Mouse (Mus musculus) intestine, embryonic 14.5 days (tissue): Measurements from ENCODE around the gene Slc6a20a. TPM values are rescaled to one million over a fixed set of nuclear protein-coding genes. Genes with fewer than 3 reads are reported as not detected.
A peak's percentile ranks its signal among the peaks of the same experiment; 100 is the strongest.
"Not testable (repeated sequence)": the region's sequence is repeated elsewhere in the genome, so short reads cannot be mapped to it uniquely, and the experiment has no call there.

ENCODE experiments used
- ATAC-seq: fragments of 200-750 bp; cut with Nextera tagmentation; replicated peaks from 2 replicates; pipeline ENCODE4 v1.8.0; 2017; ENCODE audit warnings: low read depth, moderate number of reproducible peaks, moderate TSS enrichment, moderate library complexity; ENCODE audit not compliant: low FRiP score, low TSS enrichment
- DNase-seq: peaks from one replicate; pipeline ENCODE4 v3.0.0-alpha.2; 2018; ENCODE audit warnings: low spot score
- H3K27ac ChIP-seq: fragments of 300-500 bp; sonication (generic); 2 replicates; pipeline ENCODE4 v1.5.1; 2014; ENCODE audit warnings: low read depth, mild to moderate bottlenecking, control low read depth
- H3K27me3 ChIP-seq: fragments of 300-500 bp; sonication (generic); replicated peaks from 2 replicates; pipeline ENCODE4 v1.6.1; 2014; ENCODE audit warnings: low read length, control low read depth; ENCODE audit not compliant: control insufficient read depth, insufficient read depth
- H3K36me3 ChIP-seq: fragments of 300-500 bp; sonication (generic); 2 replicates; pipeline ENCODE4 v1.6.1; 2014; ENCODE audit warnings: low read length, control low read depth; ENCODE audit not compliant: control insufficient read depth, insufficient read depth
- H3K4me1 ChIP-seq: fragments of 300-500 bp; sonication (generic); replicated peaks from 2 replicates; pipeline ENCODE4 v1.6.1; 2014; ENCODE audit warnings: low read length, control low read depth, mixed read lengths; ENCODE audit not compliant: control insufficient read depth, insufficient read depth
- H3K4me2 ChIP-seq: fragments of 300-500 bp; sonication (generic); 2 replicates; pipeline ENCODE4 v1.6.1; 2014; ENCODE audit warnings: low read length
- H3K4me3 ChIP-seq: fragments of 300-500 bp; sonication (generic); 2 replicates; pipeline ENCODE4 v1.5.1; 2014; ENCODE audit warnings: low read depth, low read length, control low read depth, mixed read lengths
- H3K9ac ChIP-seq: fragments of 300-500 bp; sonication (generic); 2 replicates; pipeline ENCODE4 v1.6.1; 2014; ENCODE audit warnings: mild to moderate bottlenecking, low read length
- H3K9me3 ChIP-seq: fragments of 300-500 bp; sonication (generic); 2 replicates; pipeline ENCODE4 v1.6.1; 2016; ENCODE audit warnings: low read length, control low read depth; ENCODE audit not compliant: control insufficient read depth
- WGBS: fragments of 180-500 bp; shearing (Covaris S2); extraction: QIAGEN DNeasy Blood & Tissue Kit; methylation state at CpG from one replicate; pipeline ENCODE4 v1.1.7; 2014; 5-methylcytosine and 5-hydroxymethylcytosine counted together
- polyA plus RNA-seq: library from polyadenylated mRNA; unstranded; fragments of >200 nt; fragmentation: Nextera tagmentation; extraction: Ambion mirVana; gene quantifications from 2 replicates; pipeline ENCODE4 v1.2.1, GENCODE M21; 2014

Slc6a20a gene
- polyA plus RNA-seq, 1 experiment from 2014 or later, result 3.6 TPM

- Histone ChIP-seq H3K27ac (no peak overlapping the region), H3K4me2 (no peak overlapping the region), H3K4me3 (no peak overlapping the region), H3K9me3 (no peaks in the 10 kb centered on the region), H3K9ac (no peak overlapping the region), H3K36me3 (peaks cover 22% of the 10 kb centered on the region), H3K4me1 (no peaks in the 10 kb centered on the region), H3K27me3 (no peaks in the 10 kb centered on the region)
- ATAC-seq (no peak), DNase-seq (no peak)
- WGBS, result 91% methylated on average over 3 of the region's 3 CpGs
These were observed 17.1 kb upstream of the Slc6a20a start for GRCm38 (mm10) chr9:123695634-123696302.

GRCm38 (mm10) chr9:123688227-123688626 lies 9.5 kb upstream of the Slc6a20a start:
- Histone ChIP-seq H3K27ac (no peak overlapping the region), H3K36me3 (0 out of 2 replicates have a peak, but pooled peaks cover 9% of the 10 kb centered on the region), H3K4me2 (no peak overlapping the region), H3K4me3 (no peak overlapping the region), H3K9ac (no peak overlapping the region), H3K4me1 (no peaks in the 10 kb centered on the region), H3K9me3 (no peaks in the 10 kb centered on the region), H3K27me3 (no peaks in the 10 kb centered on the region)
- no peak for ATAC-seq
- DNase-seq, result no peak
- WGBS, result 71% methylated on average over 1 of the region's 1 CpGs

DNA sequence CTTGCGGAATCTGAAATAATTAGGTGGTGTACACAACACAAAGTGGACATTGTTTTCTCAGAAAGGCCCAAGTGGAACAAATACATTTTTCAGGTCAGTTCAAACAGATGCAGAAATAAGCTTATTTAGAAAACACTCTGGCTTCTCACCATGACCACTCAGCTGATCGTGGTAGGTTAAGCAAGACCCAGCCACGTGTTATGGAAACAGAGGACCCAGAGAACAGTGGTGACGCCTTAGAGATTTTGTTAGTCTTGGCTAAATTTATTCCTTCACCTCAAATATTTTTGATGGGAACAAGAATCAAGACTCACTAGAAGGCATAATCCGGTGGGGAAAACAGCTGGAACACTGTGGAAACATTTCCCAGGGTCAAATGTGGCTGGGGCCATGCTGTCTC lies 7.5 kb upstream of the Slc6a20a start:
- H3K4me2 ChIP-seq, result no peak overlapping the region
- 82% methylated on average over 5 of the region's 5 CpGs for WGBS
- no peaks in the 10 kb centered on the region for H3K36me3 ChIP-seq
- H3K9ac ChIP-seq, result no peak overlapping the region
- H3K9me3 ChIP-seq, result no peaks in the 10 kb centered on the region
- ATAC-seq, result no peak
- H3K27me3 ChIP-seq, result no peaks in the 10 kb centered on the region
- H3K4me1 ChIP-seq, result no peaks in the 10 kb centered on the region
- no peak overlapping the region for H3K27ac ChIP-seq
- no peak overlapping the region for H3K4me3 ChIP-seq
- DNase-seq, result no peak

DNA sequence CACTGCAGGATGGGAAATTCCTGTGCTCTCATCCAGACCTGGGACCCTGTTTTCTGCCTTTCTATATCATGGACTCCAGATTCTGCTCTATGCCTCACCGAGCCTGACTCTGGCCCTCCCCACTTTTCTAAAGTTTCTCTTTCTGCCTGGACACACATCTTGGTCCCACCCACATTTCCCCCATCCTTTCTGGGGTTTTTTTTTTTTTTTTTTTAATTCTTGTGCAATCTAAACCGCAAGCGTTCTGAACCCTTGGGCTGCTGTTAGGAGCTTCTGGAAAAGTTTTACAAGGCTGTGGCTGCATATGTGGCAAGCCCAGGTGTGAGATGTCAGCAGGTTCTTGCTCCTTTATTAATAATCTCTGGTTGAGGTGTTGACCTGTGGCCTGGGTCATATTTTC lies 5.0 kb upstream of the Slc6a20a start:
- Histone ChIP-seq H3K4me1 (no peaks in the 10 kb centered on the region), H3K9me3 (no peaks in the 10 kb centered on the region), H3K27ac (no peak overlapping the region), H3K27me3 (peaks cover 20% of the 10 kb centered on the region), H3K36me3 (no peaks in the 10 kb centered on the region), H3K4me3 (no peak overlapping the region), H3K9ac (no peak overlapping the region), H3K4me2 (no peak overlapping the region)
- WGBS, result 57% methylated on average over 3 of the region's 3 CpGs
- ATAC-seq (no peak), DNase-seq (no peak)

DNA sequence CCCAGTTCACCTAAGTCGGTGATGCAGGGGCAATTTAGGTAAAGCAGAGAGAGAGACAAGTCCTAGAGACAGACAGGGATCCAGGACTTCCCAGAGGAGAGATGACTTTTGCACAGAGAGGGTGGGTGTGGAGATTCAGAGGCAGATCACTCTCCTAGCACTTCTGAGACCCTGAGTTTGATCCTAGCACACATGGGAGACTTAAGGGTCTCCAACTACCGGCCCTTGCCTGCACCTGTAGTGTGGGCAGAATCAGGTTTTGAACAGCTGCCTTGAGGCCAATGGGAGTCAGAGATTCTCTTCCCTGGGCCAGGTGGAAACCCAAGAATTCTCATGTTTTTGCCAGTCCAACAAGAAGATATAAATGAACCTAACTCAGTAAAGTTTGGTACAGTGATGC lies 513 bp upstream of the Slc6a20a start:
- H3K4me1 ChIP-seq, result 0 out of 2 replicates have a peak, but pooled peaks cover 3% of the 10 kb centered on the region
- peaks cover 50% of the 10 kb centered on the region for H3K27me3 ChIP-seq
- ATAC-seq (no peak), DNase-seq (peak; percentile 55)
- no peak overlapping the region for H3K27ac ChIP-seq
- H3K9me3 ChIP-seq, result no peaks in the 10 kb centered on the region
- WGBS, result 36% methylated on average over 2 of the region's 2 CpGs
- H3K4me2 ChIP-seq, result no peak overlapping the region
- no peak overlapping the region for H3K9ac ChIP-seq
- H3K4me3 ChIP-seq, result peak overlapping the region; percentile 35; the same call in 1 of the 2 replicates
- H3K36me3 ChIP-seq, result no peaks in the 10 kb centered on the region

- Histone ChIP-seq H3K4me3 (no peak overlapping the region), H3K27ac (no peak overlapping the region), H3K9me3 (no peaks in the 10 kb centered on the region), H3K4me2 (no peak overlapping the region), H3K27me3 (no peaks in the 10 kb centered on the region), H3K36me3 (no peaks in the 10 kb centered on the region), H3K9ac (no peak overlapping the region), H3K4me1 (no peaks in the 10 kb centered on the region)
- WGBS, result 59% methylated on average over 5 of the region's 5 CpGs
- peak; percentile 70 for DNase-seq
- no peak for ATAC-seq
These were observed 13.0 kb downstream of the Slc6a20a start for GRCm38 (mm10) chr9:123665645-123666044.

DNA sequence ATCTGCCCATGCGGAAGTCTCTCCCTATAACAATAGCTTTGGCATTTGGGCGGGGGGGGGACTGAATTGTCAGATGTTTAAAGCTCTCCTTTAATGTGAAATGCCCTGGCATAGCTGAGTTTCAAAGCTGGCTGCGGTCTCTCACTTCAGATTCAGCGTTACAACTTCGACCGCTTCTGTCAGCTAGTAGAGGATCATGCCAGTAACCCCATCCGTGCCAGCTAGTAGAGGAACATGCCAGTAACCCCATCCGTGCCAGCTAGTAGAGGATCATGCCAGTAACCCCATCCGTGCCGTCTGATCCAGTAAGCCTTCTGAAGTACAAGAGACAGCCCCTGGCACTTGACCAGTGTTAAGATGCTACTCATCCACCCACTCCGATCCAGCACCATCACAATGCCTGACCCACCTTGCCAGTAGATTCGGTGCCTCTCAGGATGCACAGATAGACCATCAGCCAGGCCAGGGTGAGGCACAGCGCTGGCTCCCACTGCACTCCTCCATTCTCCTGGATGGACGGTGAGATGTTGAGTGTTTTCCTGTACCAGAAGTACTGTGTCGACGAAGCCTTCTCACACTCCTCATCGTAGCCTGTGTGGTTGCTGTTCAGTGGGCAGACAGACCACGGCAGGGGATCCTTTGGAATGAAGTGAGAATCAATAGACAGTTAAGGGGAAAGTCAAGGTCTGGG lies 18.6 kb downstream of the Slc6a20a start:
- not testable (repeated sequence) for H3K9ac ChIP-seq, H3K4me2 ChIP-seq, H3K4me1 ChIP-seq, H3K9me3 ChIP-seq, H3K27me3 ChIP-seq, H3K27ac ChIP-seq, ATAC-seq, H3K36me3 ChIP-seq, DNase-seq, H3K4me3 ChIP-seq
- 89% methylated on average over 17 of the region's 18 CpGs for WGBS

DNA sequence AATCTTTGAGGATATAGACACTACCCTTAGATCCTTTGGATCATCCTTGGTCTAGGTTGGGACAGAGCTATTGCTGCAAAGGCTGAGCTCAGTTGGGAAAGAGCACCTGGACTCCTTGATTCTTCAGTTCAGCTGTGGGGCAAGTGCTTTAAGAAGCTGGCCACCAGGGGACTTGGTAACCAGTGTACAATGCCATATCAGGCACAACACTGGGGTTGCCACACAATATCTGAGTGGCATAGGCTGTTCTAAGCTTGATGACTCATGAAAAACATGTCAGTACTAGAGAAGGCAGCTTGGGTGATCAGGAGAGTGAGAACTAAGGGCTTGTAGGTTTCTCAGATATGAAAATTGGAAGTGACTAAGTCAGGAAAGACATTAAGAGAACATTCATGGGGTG lies 19.7 kb downstream of the Slc6a20a start:
- Histone ChIP-seq H3K4me1 (no peaks in the 10 kb centered on the region), H3K4me2 (no peak overlapping the region), H3K27ac (no peak overlapping the region), H3K9me3 (no peaks in the 10 kb centered on the region), H3K27me3 (no peaks in the 10 kb centered on the region), H3K4me3 (no peak overlapping the region), H3K36me3 (no peaks in the 10 kb centered on the region), H3K9ac (no peak overlapping the region)
- ATAC-seq (no peak), DNase-seq (no peak)

DNA sequence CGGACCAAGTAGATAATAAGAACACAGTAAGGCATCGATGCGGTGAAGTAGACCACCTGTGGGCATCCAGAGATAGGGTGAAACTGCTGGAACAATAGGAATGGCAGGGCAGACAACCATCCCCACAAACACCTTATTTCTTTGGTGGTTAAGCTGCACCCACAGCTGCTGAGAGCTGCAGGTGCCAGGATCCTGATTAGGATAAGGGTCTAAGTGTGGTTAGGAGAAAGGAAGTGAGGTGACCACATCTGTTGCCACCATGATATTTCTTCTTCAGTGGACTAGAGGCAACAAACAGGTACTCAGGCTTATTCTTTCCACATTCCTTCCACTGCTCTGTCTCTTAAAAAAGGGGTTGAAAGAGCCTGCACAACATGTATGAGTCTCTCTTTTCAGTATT lies 21.2 kb downstream of the Slc6a20a start:
- ATAC-seq, result no peak
- Histone ChIP-seq H3K27ac (no peak overlapping the region), H3K4me2 (no peak overlapping the region), H3K27me3 (no peaks in the 10 kb centered on the region), H3K9ac (no peak overlapping the region), H3K4me3 (no peak overlapping the region), H3K36me3 (no peaks in the 10 kb centered on the region), H3K4me1 (no peaks in the 10 kb centered on the region), H3K9me3 (no peaks in the 10 kb centered on the region)
- 85% methylated on average over 3 of the region's 3 CpGs for WGBS
- DNase-seq, result no peak
